In genomic region chr11:17768345-17768759, GRCm38 (mm10) we compare ENCODE assay signal across 8 mouse cellular contexts.
A peak's percentile ranks its signal among the peaks of the same experiment; 100 is the strongest.
DNase-seq lines count a peak whose midpoint lies in the region; ATAC-seq and TF ChIP-seq lines count a peak whose summit lies in the region.
"Had no signal": no experiment of that assay in that cellular context is flagged by ENCODE, and none has a peak within 500 bp of the region (broad histone marks: within the 10 kb centered on the region; RNA-seq: fewer than 3 reads in every experiment).

No protein-coding gene starts in this region.

- H3K27ac ChIP-seq in MEL (ENCODE audit: control insufficient read depth, low read depth, low read length): peak overlapping the region; percentile 38; the same call in 1 of the 2 replicates
- peak overlapping the region; percentile 27; the same call in 1 of the 2 replicates for H3K27ac ChIP-seq in kidney, embryonic 16.5 days (ENCODE audit: low read length)
- H3K27ac ChIP-seq in limb, embryonic 10.5 days: no peak overlapping the region
- no peak overlapping the region for H3K27ac ChIP-seq in midbrain, embryonic 14.5 days (replicated peaks; ENCODE audit: low read depth, low read length)

- 0 out of 4 replicates have a peak, but pooled peaks cover 0 to 1% of the 10 kb centered on the region in 2 experiments for H3K27me3 ChIP-seq in MEL (ENCODE audit: control insufficient read depth in 1 of 2, insufficient read depth in 2 of 2, low read length in 2 of 2)
- H3K27me3 ChIP-seq in kidney, embryonic 16.5 days (ENCODE audit: insufficient read depth, low read length): no peaks in the 10 kb centered on the region
- no peaks in the 10 kb centered on the region for H3K27me3 ChIP-seq in limb, embryonic 10.5 days (ENCODE audit: low read depth, poor library complexity, severe bottlenecking)
- H3K27me3 ChIP-seq in midbrain, embryonic 14.5 days (ENCODE audit: control insufficient read depth, insufficient read depth, low read length): no peaks in the 10 kb centered on the region

- TF ChIP-seq POLR2A in MEL (IDR thresholded peaks at IDR 0.05; ENCODE audit: control insufficient read depth in 1 of 2, insufficient read depth in 1 of 2, low read depth in 1 of 2, low read length in 2 of 2, poor library complexity in 1 of 2): no peak

- H3K36me3 ChIP-seq in MEL (ENCODE audit: control insufficient read depth in 1 of 2, insufficient read depth in 2 of 2, low read length in 2 of 2): peaks cover 5 to 18% of the 10 kb centered on the region in 2 experiments
- H3K36me3 ChIP-seq in kidney, embryonic 16.5 days (ENCODE audit: insufficient read depth, low read length): no peaks in the 10 kb centered on the region
- no peaks in the 10 kb centered on the region for H3K36me3 ChIP-seq in limb, embryonic 10.5 days
- H3K36me3 ChIP-seq in midbrain, embryonic 14.5 days (ENCODE audit: control insufficient read depth, insufficient read depth, low read length): no peaks in the 10 kb centered on the region

- TF ChIP-seq RAD21 in MEL (IDR thresholded peaks at IDR 0.05; ENCODE audit: low read depth, low read length): no peak

- peak; percentile 78 for DNase-seq in MEL (ENCODE audit: low read depth, low spot score)
- DNase-seq in Muller cell, postnatal 12 days (ENCODE audit: inconsistent ontology term): peak; percentile 88
- peak; percentile 89 to 91 for DNase-seq in cerebellum, postnatal 14 days
- no peak for DNase-seq in limb, embryonic 10.5 days (ENCODE audit: low spot score)
- no peak for DNase-seq in midbrain, embryonic 14.5 days
- DNase-seq in embryo, embryonic 10.5 days (ENCODE audit: low spot score): no peak
- DNase-seq: thymus, postnatal 4 days had no signal

- H3K4me1 ChIP-seq in MEL (ENCODE audit: control insufficient read depth in 1 of 2, insufficient read depth in 2 of 2, low read length in 2 of 2): peaks cover 7 to 15% of the 10 kb centered on the region in 2 experiments
- peaks cover 8% of the 10 kb centered on the region; the same call in 1 of the 2 replicates for H3K4me1 ChIP-seq in kidney, embryonic 16.5 days (ENCODE audit: insufficient read depth, low read length)
- H3K4me1 ChIP-seq in limb, embryonic 10.5 days: no peaks in the 10 kb centered on the region
- H3K4me1 ChIP-seq in midbrain, embryonic 14.5 days (ENCODE audit: control insufficient read depth, insufficient read depth, low read length): no peaks in the 10 kb centered on the region

- H3K4me3 ChIP-seq in MEL (ENCODE audit: control insufficient read depth in 1 of 2, insufficient read depth in 1 of 2, low read depth in 2 of 2, low read length in 2 of 2): no peak overlapping the region
- H3K4me3 ChIP-seq in kidney, embryonic 16.5 days (ENCODE audit: low read length): no peak overlapping the region
- H3K4me3 ChIP-seq in limb, embryonic 10.5 days: no peak overlapping the region
- no peak overlapping the region for H3K4me3 ChIP-seq in midbrain, embryonic 14.5 days (replicated peaks; ENCODE audit: low read depth, low read length)

- peak; percentile 91 to 97 for TF ChIP-seq EP300 in MEL (IDR thresholded peaks at IDR 0.05; ENCODE audit: low read depth in 1 of 2, low read length in 2 of 2)

- H3K9ac ChIP-seq in MEL (ENCODE audit: control insufficient read depth, low read depth, low read length, poor library complexity, severe bottlenecking): no peak overlapping the region
- H3K9ac ChIP-seq in kidney, embryonic 16.5 days (replicated peaks; ENCODE audit: low read length): no peak overlapping the region
- no peak overlapping the region for H3K9ac ChIP-seq in midbrain, embryonic 14.5 days (replicated peaks; ENCODE audit: low read length)

- ATAC-seq in kidney, embryonic 16.5 days (ENCODE audit: low FRiP score, low TSS enrichment): peak; percentile 65; the same call in 1 of the 2 replicates
- no peak for ATAC-seq in midbrain, embryonic 14.5 days (ENCODE audit: low FRiP score, low TSS enrichment)

- no peaks in the 10 kb centered on the region for H3K9me3 ChIP-seq in MEL (replicated peaks; ENCODE audit: insufficient read depth, low read length)
- no peaks in the 10 kb centered on the region for H3K9me3 ChIP-seq in kidney, embryonic 16.5 days (ENCODE audit: low read length)
- no peaks in the 10 kb centered on the region for H3K9me3 ChIP-seq in limb, embryonic 10.5 days (replicated peaks)
- no peaks in the 10 kb centered on the region for H3K9me3 ChIP-seq in midbrain, embryonic 14.5 days (ENCODE audit: control insufficient read depth, low read length)

- no peak for TF ChIP-seq CTCF in MEL (IDR thresholded peaks at IDR 0.05 in 2 of 3, conservative IDR thresholded peaks at IDR 0.05 in 1 of 3; ENCODE audit: control insufficient read depth in 1 of 3, insufficient read depth in 1 of 3, low read depth in 2 of 3, low read length in 3 of 3, poor library complexity in 1 of 3, severe bottlenecking in 1 of 3)

- H3K4me2 ChIP-seq in kidney, embryonic 16.5 days (replicated peaks; ENCODE audit: low read depth, low read length): no peak overlapping the region
- no peak overlapping the region for H3K4me2 ChIP-seq in midbrain, embryonic 14.5 days (ENCODE audit: low read length)

- no peaks in the 10 kb centered on the region for H3K79me2 ChIP-seq in MEL (ENCODE audit: control insufficient read depth, insufficient read depth, low read length, poor library complexity)

TF ChIP-seq in MEL, 35 proteins besides CTCF, POLR2A, EP300 and RAD21:
- TF ChIP-seq KAT2A (conservative IDR thresholded peaks at IDR 0.05; ENCODE audit: low read depth, low read length) (peak; percentile 38; the same call in 1 of the 2 replicates), CHD2 (IDR thresholded peaks at IDR 0.05; ENCODE audit: low read length) (0 out of 2 replicates have a peak, but pooled peaks have one; percentile 13), USF2 (IDR thresholded peaks at IDR 0.05; ENCODE audit: borderline replicate concordance in 1 of 2, insufficient read depth in 1 of 2, low read depth in 1 of 2, low read length in 2 of 2) (no peak), GATA1 (IDR thresholded peaks at IDR 0.05; ENCODE audit: low read depth, low read length) (peak; percentile 95), SMC3 (IDR thresholded peaks at IDR 0.05; ENCODE audit: low read depth, low read length) (peak; percentile 17), CHD1 (IDR thresholded peaks at IDR 0.05; ENCODE audit: low read depth, low read length) (no peak), ZMIZ1 (IDR thresholded peaks at IDR 0.05; ENCODE audit: low read depth, low read length) (peak; percentile 76), BHLHE40 (IDR thresholded peaks at IDR 0.05; ENCODE audit: borderline replicate concordance, low read depth, low read length) (0 out of 2 replicates have a peak, but pooled peaks have one; percentile 51), TBP (IDR thresholded peaks at IDR 0.05; ENCODE audit: low read depth, low read length) (no peak), JUND (IDR thresholded peaks at IDR 0.05; ENCODE audit: low read depth, low read length) (no peak), SIN3A (IDR thresholded peaks at IDR 0.05; ENCODE audit: low read length) (peak; percentile 78), MAFK (IDR thresholded peaks at IDR 0.05; ENCODE audit: borderline replicate concordance, low read depth, low read length) (peak; percentile 73; the same call in 1 of the 2 replicates), POLR2AphosphoS2 (IDR thresholded peaks at IDR 0.05; ENCODE audit: low read length) (peak; percentile 41), ELF1 (IDR thresholded peaks at IDR 0.05; ENCODE audit: low read depth, low read length) (peak; percentile 49; the same call in 1 of the 2 replicates), GABPA (IDR thresholded peaks at IDR 0.05; ENCODE audit: low read depth, low read length) (no peak), UBTF (IDR thresholded peaks at IDR 0.05; ENCODE audit: borderline replicate concordance, insufficient read depth, low read depth, low read length) (no peak), NRF1 (IDR thresholded peaks at IDR 0.05; ENCODE audit: insufficient read depth, low read depth, low read length, poor library complexity, severe bottlenecking) (no peak), MEF2A (IDR thresholded peaks at IDR 0.05; ENCODE audit: extremely low read depth, insufficient replicate concordance, low read depth, low read length, poor library complexity, severe bottlenecking) (peak; percentile 30; the same call in 1 of the 2 replicates), NELFE (IDR thresholded peaks at IDR 0.05; ENCODE audit: low read depth, low read length) (no peak), ZC3H11A (IDR thresholded peaks at IDR 0.05; ENCODE audit: low read depth, low read length) (0 out of 2 replicates have a peak, but pooled peaks have one; percentile 12), TCF12 (IDR thresholded peaks at IDR 0.05; ENCODE audit: low read depth, low read length) (peak; percentile 93), MAZ (IDR thresholded peaks at IDR 0.05; ENCODE audit: low read depth, low read length) (no peak), ZKSCAN1 (IDR thresholded peaks at IDR 0.05; ENCODE audit: low read depth, low read length) (peak; percentile 38; the same call in 1 of the 2 replicates), ETS1 (IDR thresholded peaks at IDR 0.05; ENCODE audit: low read depth, low read length) (peak; percentile 84), MXI1 (IDR thresholded peaks at IDR 0.05; ENCODE audit: low read depth, low read length) (peak; percentile 60), TAL1 (IDR thresholded peaks at IDR 0.05; ENCODE audit: low read length) (peak; percentile 70), HCFC1 (IDR thresholded peaks at IDR 0.05; ENCODE audit: low read depth, low read length) (no peak), MYB (IDR thresholded peaks at IDR 0.05; ENCODE audit: low read depth, low read length) (peak; percentile 69; the same call in 1 of the 2 replicates), MYC (IDR thresholded peaks at IDR 0.05; ENCODE audit: low read depth, low read length) (peak; percentile 60; the same call in 1 of the 2 replicates), MAX (IDR thresholded peaks at IDR 0.05; ENCODE audit: low read length) (no peak; the same call in 1 of the 2 replicates), ZNF384 (IDR thresholded peaks at IDR 0.05; ENCODE audit: low read depth, low read length) (no peak; the same call in 1 of the 2 replicates), POLR2AphosphoS5 (IDR thresholded peaks at IDR 0.05; ENCODE audit: borderline replicate concordance, low read depth, low read length) (no peak), USF1 (IDR thresholded peaks at IDR 0.05; ENCODE audit: low read depth, low read length) (no peak), E2F4 (IDR thresholded peaks at IDR 0.05; ENCODE audit: borderline replicate concordance, low read depth, low read length) (no peak), RCOR1 (IDR thresholded peaks at IDR 0.05; ENCODE audit: low read depth, low read length) (peak; percentile 88)

Comparison
In these comparisons a context has a peak if more than half of its experiments do, and no peak if none do; other contexts are left out.
1. DNase-seq: peak in MEL (single experiment), Muller cell, postnatal 12 days (single experiment) and cerebellum, postnatal 14 days (2 of 2); none in limb, embryonic 10.5 days (single experiment), midbrain, embryonic 14.5 days (single experiment) and embryo, embryonic 10.5 days (single experiment).
2. H3K27ac ChIP-seq: peak in MEL (single experiment) and kidney, embryonic 16.5 days (single experiment); none in limb, embryonic 10.5 days (single experiment) and midbrain, embryonic 14.5 days (single experiment).